ENCODE assay signal across 24 mouse cellular contexts in genomic region chr19:5607705-5608410, GRCm38 (mm10). TPM values are rescaled to one million over a fixed set of nuclear protein-coding genes. Genes with fewer than 3 reads are reported as not detected.
DNase-seq lines count a peak whose midpoint lies in the region; ATAC-seq and TF ChIP-seq lines count a peak whose summit lies in the region.
"Had no signal": no experiment of that assay in that cellular context is flagged by ENCODE, and none has a peak within 500 bp of the region (broad histone marks: within the 10 kb centered on the region; RNA-seq: fewer than 3 reads in every experiment).

No protein-coding gene starts in this region.

- H3K4me1 ChIP-seq in heart, embryonic 12.5 days (replicated peaks), result peaks cover 22% of the 10 kb centered on the region
- peaks cover 45% of the 10 kb centered on the region for H3K4me1 ChIP-seq in midbrain, embryonic 10.5 days
- H3K4me1 ChIP-seq in midbrain, postnatal 0 days (ENCODE audit: insufficient read depth, low read length), result peaks cover 14% of the 10 kb centered on the region; the same call in 1 of the 2 replicates
- peaks cover 34% of the 10 kb centered on the region for H3K4me1 ChIP-seq in embryonic facial prominence, embryonic 13.5 days

- H3ac ChIP-seq in myocyte (ENCODE audit: control insufficient read depth, insufficient read length), result no peak overlapping the region

- H3K27me3 ChIP-seq in heart, embryonic 12.5 days (replicated peaks), result no peaks in the 10 kb centered on the region
- H3K27me3 ChIP-seq in midbrain, embryonic 10.5 days (ENCODE audit: low read depth, poor library complexity, severe bottlenecking), result no peaks in the 10 kb centered on the region
- H3K27me3 ChIP-seq in midbrain, postnatal 0 days (ENCODE audit: insufficient read depth, low read length), result no peaks in the 10 kb centered on the region
- H3K27me3 ChIP-seq in embryonic facial prominence, embryonic 13.5 days, result no peaks in the 10 kb centered on the region
- no peaks in the 10 kb centered on the region for H3K27me3 ChIP-seq in myocyte (ENCODE audit: control insufficient read depth, insufficient read depth, insufficient read length)
- H3K27me3 ChIP-seq: embryonic facial prominence, embryonic 15.5 days; heart, embryonic 15.5 days had no signal

- no peak for ATAC-seq in heart, embryonic 12.5 days (ENCODE audit: insufficient number of reproducible peaks, low FRiP score)
- no peak for ATAC-seq in midbrain, postnatal 0 days (ENCODE audit: low FRiP score)
- ATAC-seq in embryonic facial prominence, embryonic 13.5 days (ENCODE audit: insufficient number of reproducible peaks, insufficient read depth, low FRiP score, low TSS enrichment, low read depth), result no peak
- ATAC-seq: intestine, embryonic 16.5 days had no signal

- no peaks in the 10 kb centered on the region for H3K9me3 ChIP-seq in heart, embryonic 12.5 days (replicated peaks)
- no peaks in the 10 kb centered on the region for H3K9me3 ChIP-seq in midbrain, embryonic 10.5 days (replicated peaks)
- no peaks in the 10 kb centered on the region for H3K9me3 ChIP-seq in midbrain, postnatal 0 days (ENCODE audit: low read length)
- no peaks in the 10 kb centered on the region for H3K9me3 ChIP-seq in embryonic facial prominence, embryonic 13.5 days
- H3K9me3 ChIP-seq: embryonic facial prominence, embryonic 15.5 days; heart, embryonic 15.5 days; kidney, embryonic 15.5 days had no signal

- no peak overlapping the region for H3K4me3 ChIP-seq in heart, embryonic 12.5 days
- peak overlapping the region; percentile 75; the same call in 1 of the 2 replicates for H3K4me3 ChIP-seq in midbrain, embryonic 10.5 days
- no peak overlapping the region for H3K4me3 ChIP-seq in midbrain, postnatal 0 days (ENCODE audit: low read depth, low read length)
- H3K4me3 ChIP-seq in embryonic facial prominence, embryonic 13.5 days, result 0 out of 2 replicates have a peak overlapping the region, but pooled peaks have one; percentile 70
- no peak overlapping the region for H3K4me3 ChIP-seq in myocyte
- H3K4me3 ChIP-seq: heart, adult 2 months had no signal

- no peak overlapping the region for H3K9ac ChIP-seq in heart, embryonic 12.5 days
- no peak overlapping the region for H3K9ac ChIP-seq in midbrain, postnatal 0 days (replicated peaks; ENCODE audit: low read length, poor library complexity, severe bottlenecking)
- H3K9ac ChIP-seq in embryonic facial prominence, embryonic 13.5 days, result 0 out of 2 replicates have a peak overlapping the region, but pooled peaks have one; percentile 84

- 95% methylated on average over 26 of the region's 26 CpGs for WGBS in heart, embryonic 12.5 days
- WGBS in midbrain, embryonic 10.5 days, result 96% methylated on average over 26 of the region's 26 CpGs
- WGBS in midbrain, postnatal 0 days, result 96% methylated on average over 26 of the region's 26 CpGs
- 95% methylated on average over 26 of the region's 26 CpGs for WGBS in embryonic facial prominence, embryonic 13.5 days

- H3K79me2 ChIP-seq in myocyte (ENCODE audit: control insufficient read depth, insufficient read depth), result peaks cover 7% of the 10 kb centered on the region

- TF ChIP-seq CTCF in midbrain, postnatal 0 days (IDR thresholded peaks at IDR 0.05), result no peak

- no peak overlapping the region for H3K27ac ChIP-seq in heart, embryonic 12.5 days (ENCODE audit: poor library complexity, severe bottlenecking)
- H3K27ac ChIP-seq in midbrain, embryonic 10.5 days (replicated peaks), result no peak overlapping the region
- H3K27ac ChIP-seq in midbrain, postnatal 0 days (ENCODE audit: low read depth, low read length), result no peak overlapping the region
- H3K27ac ChIP-seq in embryonic facial prominence, embryonic 13.5 days, result no peak overlapping the region
- H3K27ac ChIP-seq: embryonic facial prominence, embryonic 15.5 days; heart, adult 2 months; heart, embryonic 15.5 days; kidney, embryonic 15.5 days had no signal

- no peak overlapping the region for H3K4me2 ChIP-seq in heart, embryonic 12.5 days
- no peak overlapping the region for H3K4me2 ChIP-seq in midbrain, postnatal 0 days (ENCODE audit: low read depth, low read length, poor library complexity, severe bottlenecking)
- H3K4me2 ChIP-seq in embryonic facial prominence, embryonic 13.5 days, result no peak overlapping the region
- no peak overlapping the region for H3K4me2 ChIP-seq in myocyte (ENCODE audit: low read depth)
- H3K4me2 ChIP-seq: heart, embryonic 15.5 days had no signal

- peaks cover 61% of the 10 kb centered on the region for H3K36me3 ChIP-seq in heart, embryonic 12.5 days
- H3K36me3 ChIP-seq in midbrain, embryonic 10.5 days, result peaks cover 63% of the 10 kb centered on the region
- peaks cover 52% of the 10 kb centered on the region for H3K36me3 ChIP-seq in midbrain, postnatal 0 days (ENCODE audit: insufficient read depth, low read length)
- peaks cover 60% of the 10 kb centered on the region for H3K36me3 ChIP-seq in embryonic facial prominence, embryonic 13.5 days
- H3K36me3 ChIP-seq in myocyte (ENCODE audit: control insufficient read depth, insufficient read depth), result peaks cover 31% of the 10 kb centered on the region

- intact Hi-C loops in gastrocnemius, postnatal 14 days (cut with DNase I; ENCODE audit: low total_unique reads), result no loop called here

- peak; percentile 92 for DNase-seq in heart, adult 11 months
- DNase-seq in midbrain, embryonic 10.5 days (ENCODE audit: low spot score), result no peak
- no peak for DNase-seq in midbrain, postnatal 0 days (ENCODE audit: low spot score)
- no peak for DNase-seq in gastrocnemius, postnatal 14 days
- no peak for DNase-seq in urinary bladder, postnatal 14 days (ENCODE audit: low spot score)
- DNase-seq: B cell, adult 2 months; cerebellum, adult 9-10 months; gastrocnemius, postnatal 10 days; heart, adult 2 months; liver; lung, postnatal 14 days; right cerebral cortex, adult 18-20 months; thymus, postnatal 14 days had no signal

- no peak for TF ChIP-seq POLR2A in myocyte (IDR thresholded peaks at IDR 0.05; ENCODE audit: insufficient read length, low read depth)

TF ChIP-seq in myocyte, 11 proteins besides CTCF, POLR2A, EP300 and RAD21:
- TF ChIP-seq MAX (IDR thresholded peaks at IDR 0.05; ENCODE audit: low read depth) (no peak), USF1 (IDR thresholded peaks at IDR 0.05; ENCODE audit: low read depth) (no peak), POLR2AphosphoS2 (IDR thresholded peaks at IDR 0.05; ENCODE audit: insufficient read length, low read depth) (peak; percentile 24), CEBPB (IDR thresholded peaks at IDR 0.05; ENCODE audit: insufficient read depth, poor library complexity, severe bottlenecking) (no peak)

RNA-seq across cellular contexts. Expression of gene Kat5, which starts 2.2 kb away (rescaled TPM):
- polyA plus RNA-seq in heart, embryonic 12.5 days (2016; fragmentation: Nextera tagmentation; extraction: Ambion mirVana), result 31.5 and 36.1 TPM in 2 replicates
- 65.6 and 74.8 TPM in 2 replicates for polyA plus RNA-seq in midbrain, embryonic 10.5 days (2016; fragmentation: Nextera tagmentation; extraction: Ambion mirVana)
- 126 and 150 TPM in 2 replicates for total RNA-seq in midbrain, postnatal 0 days (2014; rRNA removed)
- polyA plus RNA-seq in midbrain, postnatal 0 days (2015; fragmentation: Nextera tagmentation; extraction: Ambion mirVana), result 73.9 and 76.8 TPM in 2 replicates
- polyA plus RNA-seq in embryonic facial prominence, embryonic 13.5 days (2015; fragmentation: Nextera tagmentation; extraction: Ambion mirVana), result 55.8 and 60.0 TPM in 2 replicates
- 37.1 TPM for polyA plus RNA-seq in myocyte (2012; fragmentation: generic; extraction: Trizol)
- 10 to 100 TPM; 22.0 to 25.9 TPM for total RNA-seq in gastrocnemius, postnatal 14 days (2021)

RNA-seq across cellular contexts. Expression of gene Rnaseh2c, which starts 6.2 kb away (rescaled TPM):
- polyA plus RNA-seq in heart, embryonic 12.5 days (2016; fragmentation: Nextera tagmentation; extraction: Ambion mirVana), result 102 and 110 TPM in 2 replicates
- polyA plus RNA-seq in midbrain, embryonic 10.5 days (2016; fragmentation: Nextera tagmentation; extraction: Ambion mirVana), result 186 and 200 TPM in 2 replicates
- 19.8 and 27.1 TPM in 2 replicates for total RNA-seq in midbrain, postnatal 0 days (2014; rRNA removed)
- 43.1 and 50.9 TPM in 2 replicates for polyA plus RNA-seq in midbrain, postnatal 0 days (2015; fragmentation: Nextera tagmentation; extraction: Ambion mirVana)
- 136 and 162 TPM in 2 replicates for polyA plus RNA-seq in embryonic facial prominence, embryonic 13.5 days (2015; fragmentation: Nextera tagmentation; extraction: Ambion mirVana)
- polyA plus RNA-seq in myocyte (2012; fragmentation: generic; extraction: Trizol), result 31.9 TPM
- 10 to 100 TPM; 39.1 to 46.1 TPM for total RNA-seq in gastrocnemius, postnatal 14 days (2021)

RNA-seq across cellular contexts. Expression of gene Rela, which starts 29.4 kb away (rescaled TPM):
- 41.3 and 42.5 TPM in 2 replicates for polyA plus RNA-seq in heart, embryonic 12.5 days (2016; fragmentation: Nextera tagmentation; extraction: Ambion mirVana)
- polyA plus RNA-seq in midbrain, embryonic 10.5 days (2016; fragmentation: Nextera tagmentation; extraction: Ambion mirVana), result 28.7 and 31.2 TPM in 2 replicates
- total RNA-seq in midbrain, postnatal 0 days (2014; rRNA removed), result 30.3 and 34.8 TPM in 2 replicates
- polyA plus RNA-seq in midbrain, postnatal 0 days (2015; fragmentation: Nextera tagmentation; extraction: Ambion mirVana), result 30.8 and 31.8 TPM in 2 replicates
- polyA plus RNA-seq in embryonic facial prominence, embryonic 13.5 days (2015; fragmentation: Nextera tagmentation; extraction: Ambion mirVana), result 47.4 and 53.0 TPM in 2 replicates
- polyA plus RNA-seq in myocyte (2012; fragmentation: generic; extraction: Trizol), result 58.0 TPM
- total RNA-seq in gastrocnemius, postnatal 14 days (2021), result 10 to 100 TPM; 17.1 to 21.9 TPM

RNA-seq across cellular contexts. Expression of gene Ap5b1, which starts 40.0 kb away (rescaled TPM):
- 2.2 and 2.5 TPM in 2 replicates for polyA plus RNA-seq in heart, embryonic 12.5 days (2016; fragmentation: Nextera tagmentation; extraction: Ambion mirVana)
- polyA plus RNA-seq in midbrain, embryonic 10.5 days (2016; fragmentation: Nextera tagmentation; extraction: Ambion mirVana), result 1.6 and 2.3 TPM in 2 replicates
- total RNA-seq in midbrain, postnatal 0 days (2014; rRNA removed), result 12.8 and 14.5 TPM in 2 replicates
- polyA plus RNA-seq in midbrain, postnatal 0 days (2015; fragmentation: Nextera tagmentation; extraction: Ambion mirVana), result 1.9 and 2.2 TPM in 2 replicates
- 3.1 and 3.3 TPM in 2 replicates for polyA plus RNA-seq in embryonic facial prominence, embryonic 13.5 days (2015; fragmentation: Nextera tagmentation; extraction: Ambion mirVana)
- 3.2 TPM for polyA plus RNA-seq in myocyte (2012; fragmentation: generic; extraction: Trizol)
- 1 to 10 TPM; 1.8 to 2.4 TPM for total RNA-seq in gastrocnemius, postnatal 14 days (2021)

RNA-seq across cellular contexts. Expression of gene Ovol1, which starts 47.4 kb away (rescaled TPM):
- polyA plus RNA-seq in heart, embryonic 12.5 days (2016; fragmentation: Nextera tagmentation; extraction: Ambion mirVana), result not detected in 2 replicates
- 0.16 and 0.29 TPM in 2 replicates for polyA plus RNA-seq in midbrain, embryonic 10.5 days (2016; fragmentation: Nextera tagmentation; extraction: Ambion mirVana)
- total RNA-seq in midbrain, postnatal 0 days (2014; rRNA removed), result 0.27 TPM in 1 of 2 replicates, not detected in the other
- 0.05 TPM in 1 of 2 replicates, not detected in the other for polyA plus RNA-seq in midbrain, postnatal 0 days (2015; fragmentation: Nextera tagmentation; extraction: Ambion mirVana)
- polyA plus RNA-seq in embryonic facial prominence, embryonic 13.5 days (2015; fragmentation: Nextera tagmentation; extraction: Ambion mirVana), result 5.8 and 6.4 TPM in 2 replicates
- not detected for polyA plus RNA-seq in myocyte (2012; fragmentation: generic; extraction: Trizol)
- not detected for total RNA-seq in gastrocnemius, postnatal 14 days (2021)
- total RNA-seq: adrenal gland, adult 18-20 months; gastrocnemius, postnatal 10 days; heart, adult 2 months; heart, postnatal 4 days; layer of hippocampus, postnatal 14 days; left cerebral cortex, postnatal 10 days had no signal

Comparison
In these comparisons a context has a peak if more than half of its experiments do, and no peak if none do; other contexts are left out.
1. H3K4me3 ChIP-seq: peak in midbrain, embryonic 10.5 days (single experiment) and embryonic facial prominence, embryonic 13.5 days (single experiment); none in heart, embryonic 12.5 days (single experiment), midbrain, postnatal 0 days (single experiment) and myocyte (single experiment).